Mouse (Mus musculus) ES-Bruce4 (cell line): ENCODE results near the gene Ush2a. TPM values are rescaled to one million over a fixed set of nuclear protein-coding genes. Genes with fewer than 3 reads are reported as not detected.

Source experiments
- H3K27ac ChIP-seq: 2 replicates; pipeline ENCODE4 v1.5.1; 2012; ENCODE audit warnings: low read length, inconsistent platforms; ENCODE audit not compliant: insufficient read depth
- H3K27me3 ChIP-seq: 2 replicates; pipeline ENCODE4 v1.6.1; 2012; ENCODE audit warnings: mild to moderate bottlenecking, low read length, inconsistent platforms; ENCODE audit not compliant: control insufficient read depth, poor library complexity, insufficient read depth, severe bottlenecking
- H3K36me3 ChIP-seq: 2 replicates; pipeline ENCODE4 v1.6.1; 2012; ENCODE audit warnings: inconsistent platforms, mild to moderate bottlenecking, low read length, moderate library complexity; ENCODE audit not compliant: control insufficient read depth, poor library complexity, insufficient read depth, severe bottlenecking
- H3K4me1 ChIP-seq: one replicate; pipeline ENCODE4 v1.8.1; 2011; ENCODE audit warnings: low read length; ENCODE audit not compliant: control insufficient read depth, insufficient read depth
- H3K4me3 ChIP-seq: 2 replicates; pipeline ENCODE4 v1.5.1; 2011; ENCODE audit warnings: low read depth, mild to moderate bottlenecking, low read length
- H3K9ac ChIP-seq: 2 replicates; pipeline ENCODE4 v1.6.1; 2012; ENCODE audit warnings: low read depth, mild to moderate bottlenecking, inconsistent platforms; ENCODE audit not compliant: poor library complexity, severe bottlenecking
- H3K9me3 ChIP-seq: replicated peaks from 2 replicates; pipeline ENCODE4 v1.6.1; 2012; ENCODE audit warnings: mild to moderate bottlenecking, low read length, inconsistent platforms; ENCODE audit not compliant: control insufficient read depth, poor library complexity, insufficient read depth, severe bottlenecking
- CTCF ChIP-seq: IDR thresholded peaks from one replicate; pipeline ENCODE4 v1.8.1; 2011; ENCODE audit warnings: low read depth, low read length
- EP300 ChIP-seq: IDR thresholded peaks from 2 replicates; pipeline ENCODE4 v1.6.1; 2011; ENCODE audit warnings: low read depth, low read length; ENCODE audit not compliant: insufficient read depth
- POLR2A ChIP-seq: IDR thresholded peaks from one replicate; pipeline ENCODE4 v1.8.1; 2011; ENCODE audit warnings: low read length; ENCODE audit not compliant: insufficient read depth
- polyA plus RNA-seq: library from polyadenylated mRNA; stranded (reverse); fragments of >200 nt; gene quantifications from 2 replicates; pipeline ENCODE4 v1.2.4, GENCODE M21; 2011; ENCODE audit warnings: low read depth; ENCODE audit not compliant: missing spikeins, insufficient read depth, insufficient read length

Ush2a gene
- polyA plus RNA-seq, 1 experiment = not detected

DNA sequence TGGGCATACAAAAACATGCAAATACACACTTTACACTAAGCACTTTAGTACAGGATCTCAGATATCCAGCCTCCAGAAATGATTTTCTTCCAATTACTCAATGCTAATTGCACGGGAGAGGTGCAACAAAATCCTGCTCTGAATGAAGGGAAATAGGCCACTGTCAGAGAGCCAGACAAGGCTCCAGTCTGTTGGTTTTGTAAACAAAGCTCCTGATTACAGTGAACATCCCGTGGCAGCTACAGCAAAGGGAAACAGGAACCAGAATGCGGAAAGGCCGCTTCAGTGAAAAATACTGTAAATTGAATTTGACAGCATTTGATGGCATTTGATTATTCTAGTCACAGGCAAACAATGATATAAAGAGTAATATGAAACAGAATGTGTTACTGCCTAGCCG lies 604.1 kb downstream of the Ush2a start:
- H3K9ac ChIP-seq = no peak overlapping the region
- no peak overlapping the region for H3K4me3 ChIP-seq
- no peaks in the 10 kb centered on the region for H3K27me3 ChIP-seq
- no peak for TF ChIP-seq POLR2A
- no peak for TF ChIP-seq CTCF
- TF ChIP-seq EP300 = no peak
- no peak overlapping the region for H3K27ac ChIP-seq
- no peaks in the 10 kb centered on the region for H3K36me3 ChIP-seq
- no peaks in the 10 kb centered on the region for H3K4me1 ChIP-seq
- H3K9me3 ChIP-seq = no peaks in the 10 kb centered on the region

DNA sequence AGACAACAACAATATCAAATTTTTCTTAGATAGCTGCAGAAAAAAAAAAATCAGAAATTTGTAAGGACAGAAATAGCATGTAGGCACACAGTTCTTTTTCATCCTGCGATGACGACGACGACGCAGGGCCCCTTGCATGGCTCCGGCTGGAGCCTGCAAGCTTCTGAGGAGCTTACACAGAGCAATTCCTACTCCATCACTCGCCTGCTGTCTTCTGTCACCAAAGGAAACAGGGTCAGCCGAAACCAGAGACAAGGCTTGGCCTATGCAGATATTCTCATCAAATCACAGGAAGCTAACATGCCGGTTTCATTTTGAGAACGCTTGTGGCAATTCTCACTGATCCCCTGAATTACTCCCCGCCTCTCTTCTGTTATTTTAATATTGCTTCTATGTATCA lies 604.7 kb downstream of the Ush2a start:
- no peaks in the 10 kb centered on the region for H3K9me3 ChIP-seq
- H3K36me3 ChIP-seq = no peaks in the 10 kb centered on the region
- no peaks in the 10 kb centered on the region for H3K27me3 ChIP-seq
- H3K4me1 ChIP-seq = no peaks in the 10 kb centered on the region
- no peak overlapping the region for H3K4me3 ChIP-seq
- H3K9ac ChIP-seq = no peak overlapping the region
- H3K27ac ChIP-seq = no peak overlapping the region
- no peak for TF ChIP-seq CTCF
- TF ChIP-seq POLR2A = no peak
- TF ChIP-seq EP300 = no peak

DNA sequence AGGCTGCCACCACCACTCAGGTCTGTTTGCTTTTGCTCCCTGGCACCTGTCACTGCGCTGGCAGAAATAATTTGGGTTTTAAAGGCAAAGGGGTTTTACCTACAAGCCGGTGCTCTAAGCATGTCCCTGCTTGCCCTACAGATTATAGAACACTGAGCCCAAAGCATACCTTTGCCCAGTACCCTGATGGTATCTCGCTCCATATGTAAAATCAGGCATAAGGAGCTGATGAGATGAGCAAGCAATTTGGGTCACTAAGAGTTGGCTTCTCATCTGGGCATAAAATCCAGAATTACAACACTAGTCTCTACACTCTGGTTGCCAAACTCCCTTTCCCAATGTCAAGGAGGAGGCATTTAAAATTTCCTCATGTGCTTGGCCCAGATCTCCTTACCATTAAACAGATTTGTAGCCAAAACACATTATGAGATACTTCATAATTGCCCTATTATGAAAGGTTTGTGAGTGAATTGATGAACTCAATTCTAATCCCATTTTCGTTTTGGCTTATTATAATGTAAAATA lies 616.8 kb downstream of the Ush2a start:
- H3K27me3 ChIP-seq = no peaks in the 10 kb centered on the region
- TF ChIP-seq POLR2A = no peak
- TF ChIP-seq CTCF = no peak
- TF ChIP-seq EP300 = no peak
- no peak overlapping the region for H3K4me3 ChIP-seq
- no peak overlapping the region for H3K27ac ChIP-seq
- no peak overlapping the region for H3K9ac ChIP-seq
- H3K9me3 ChIP-seq = no peaks in the 10 kb centered on the region; the same call in none of the 2 replicates
- no peaks in the 10 kb centered on the region for H3K36me3 ChIP-seq
- H3K4me1 ChIP-seq = no peaks in the 10 kb centered on the region

DNA sequence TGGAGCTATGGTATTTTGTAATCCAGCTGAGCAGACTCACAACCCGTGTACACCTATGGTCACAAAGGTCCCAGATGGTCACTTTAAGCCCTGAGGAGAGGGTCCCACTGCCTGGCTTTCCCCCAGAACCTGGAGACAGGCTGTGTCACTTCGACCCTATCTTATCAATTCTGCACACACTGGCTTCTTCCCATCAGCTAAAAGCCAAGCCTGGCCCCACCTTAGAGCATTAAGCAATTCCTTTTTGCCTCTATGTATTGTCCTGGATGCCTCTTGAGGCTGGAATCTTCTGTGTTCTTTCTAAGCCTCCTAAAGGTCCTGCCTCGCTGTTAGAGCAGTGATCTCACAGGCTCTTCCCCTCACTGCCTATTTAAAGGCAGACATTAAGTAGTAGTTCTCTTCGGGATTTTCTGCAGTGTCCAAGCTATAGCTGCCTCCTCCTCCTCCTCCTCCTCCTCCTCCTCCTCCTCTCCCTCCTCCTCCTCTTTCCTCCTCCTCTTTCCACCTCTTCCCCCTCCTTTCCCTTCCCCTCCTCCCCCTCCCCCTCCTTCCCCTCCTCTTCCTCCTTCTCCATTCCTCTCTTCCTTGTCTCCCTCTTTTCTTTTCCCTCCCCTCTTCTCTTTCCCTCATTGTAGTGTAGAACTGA lies 635.2 kb downstream of the Ush2a start:
- no peak overlapping the region for H3K4me3 ChIP-seq
- H3K4me1 ChIP-seq = no peaks in the 10 kb centered on the region
- no peaks in the 10 kb centered on the region for H3K27me3 ChIP-seq
- no peak overlapping the region for H3K9ac ChIP-seq
- no peaks in the 10 kb centered on the region for H3K9me3 ChIP-seq
- no peak overlapping the region for H3K27ac ChIP-seq
- no peaks in the 10 kb centered on the region for H3K36me3 ChIP-seq
- TF ChIP-seq EP300 (no peak), POLR2A (no peak), CTCF (no peak)

DNA sequence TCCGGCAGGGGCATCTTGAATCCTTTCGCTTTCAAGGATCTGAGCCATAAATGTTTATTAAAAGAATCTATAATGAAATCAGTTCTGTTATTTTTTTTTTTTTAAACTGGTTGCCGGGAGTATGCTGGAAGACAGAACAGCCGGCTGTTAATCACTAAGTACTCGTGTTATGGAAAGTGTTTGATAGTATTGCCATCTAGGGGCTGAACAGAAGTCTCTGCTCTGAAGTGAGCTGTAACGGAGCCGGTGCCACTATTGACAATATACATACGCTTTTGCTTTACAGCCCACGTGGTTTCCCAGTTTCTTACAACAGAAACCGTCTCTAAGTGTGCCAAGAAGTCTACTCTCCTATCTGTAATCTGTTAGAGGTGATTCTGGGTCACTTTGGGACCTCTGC lies 642.3 kb downstream of the Ush2a start:
- Histone ChIP-seq H3K9me3 (no peaks in the 10 kb centered on the region), H3K9ac (no peak overlapping the region), H3K27me3 (no peaks in the 10 kb centered on the region), H3K27ac (no peak overlapping the region), H3K36me3 (no peaks in the 10 kb centered on the region), H3K4me1 (no peaks in the 10 kb centered on the region), H3K4me3 (no peak overlapping the region)
- TF ChIP-seq POLR2A (no peak), CTCF (no peak), EP300 (no peak)

GRCm38 (mm10) chr1:188906175-188906574 lies 644.4 kb downstream of the Ush2a start:
- Histone ChIP-seq H3K4me1 (no peaks in the 10 kb centered on the region), H3K27me3 (no peaks in the 10 kb centered on the region), H3K4me3 (no peak overlapping the region), H3K36me3 (no peaks in the 10 kb centered on the region), H3K9me3 (no peaks in the 10 kb centered on the region), H3K9ac (no peak overlapping the region), H3K27ac (no peak overlapping the region)
- TF ChIP-seq EP300 (no peak), CTCF (no peak), POLR2A (no peak)
